Mouse (Mus musculus): ENCODE data around the gene Vps41.

Gene Vps41

GRCm38 (mm10) chr13:18717185-18717584, at the start of gene Vps41:
Gene Vps41 (plus strand): TSS chr13:18717286.
- peak; percentile 83 for DNase-seq

GRCm38 (mm10) chr13:18698518-18699065, 18.5 kb upstream of the Vps41 start:
- DNase-seq: peak; percentile 10

GRCm38 (mm10) chr13:18711685-18712084, 5.4 kb upstream of the Vps41 start:
- DNase-seq: no peak

- no peak for DNase-seq
These were observed 379 bp upstream of the Vps41 start for GRCm38 (mm10) chr13:18716707-18717106.

GRCm38 (mm10) chr13:18718461-18718860, 1.4 kb downstream of the Vps41 start:
- DNase-seq: no peak

GRCm38 (mm10) chr13:18730666-18731065, 13.6 kb downstream of the Vps41 start:
- no peak for DNase-seq

GRCm38 (mm10) chr13:18736590-18736989, 19.5 kb downstream of the Vps41 start:
- DNase-seq: no peak

- DNase-seq: no peak
These were observed 26.6 kb downstream of the Vps41 start for GRCm38 (mm10) chr13:18743575-18744265.

GRCm38 (mm10) chr13:18744266-18744652, 27.2 kb downstream of the Vps41 start:
- no peak for DNase-seq

- DNase-seq: peak; percentile 10
These were observed 40.9 kb downstream of the Vps41 start for GRCm38 (mm10) chr13:18757958-18758357.

GRCm38 (mm10) chr13:18759361-18760056, 42.4 kb downstream of the Vps41 start:
- DNase-seq: no peak

- DNase-seq: no peak
These were observed 44.4 kb downstream of the Vps41 start for GRCm38 (mm10) chr13:18761452-18761851.

- no peak for DNase-seq
These were observed 50.8 kb downstream of the Vps41 start for GRCm38 (mm10) chr13:18767893-18768292.

- no peak for DNase-seq
These were observed 51.4 kb downstream of the Vps41 start for GRCm38 (mm10) chr13:18768495-18768894.

GRCm38 (mm10) chr13:18773437-18774198, 56.5 kb downstream of the Vps41 start:
- DNase-seq: no peak

- no peak for DNase-seq
These were observed 64.2 kb downstream of the Vps41 start for GRCm38 (mm10) chr13:18781250-18781649.

- no peak for DNase-seq
These were observed 68.6 kb downstream of the Vps41 start for GRCm38 (mm10) chr13:18785702-18786101.

- DNase-seq: no peak
These were observed 71.0 kb downstream of the Vps41 start for GRCm38 (mm10) chr13:18788040-18788439.

- no peak for DNase-seq
These were observed 71.6 kb downstream of the Vps41 start for GRCm38 (mm10) chr13:18788689-18789088.

GRCm38 (mm10) chr13:18789662-18790061, 72.6 kb downstream of the Vps41 start:
- no peak for DNase-seq

GRCm38 (mm10) chr13:18790086-18790485, 73.0 kb downstream of the Vps41 start:
- DNase-seq: peak; percentile 11

GRCm38 (mm10) chr13:18791314-18791713, 74.2 kb downstream of the Vps41 start:
- DNase-seq: no peak

- no peak for DNase-seq
These were observed 74.6 kb downstream of the Vps41 start for GRCm38 (mm10) chr13:18791724-18792123.

All from lung, postnatal 10 days (tissue).